Mouse (Mus musculus) E14TG2a.4 (cell line): ENCODE results near the gene Actn4.

Source experiments
- CTCF ChIP-seq: conservative IDR thresholded peaks from 2 replicates; pipeline ENCODE4 v1.5.1; 2014; ENCODE audit warnings: low read length
- NANOG ChIP-seq: IDR thresholded peaks from 2 replicates; pipeline ENCODE4 v1.6.1; 2014; ENCODE audit warnings: borderline replicate concordance, low read length, mixed read lengths
- POU5F1 ChIP-seq: IDR thresholded peaks from 2 replicates; pipeline ENCODE4 v1.6.1; 2014; ENCODE audit warnings: low read length, borderline replicate concordance

GRCm38 (mm10) chr7:28929381-28929780, 32.8 kb downstream of the Actn4 start:
- TF ChIP-seq CTCF (no peak), NANOG (no peak), POU5F1 (no peak)
